Mouse (Mus musculus): Measurements from ENCODE around the gene Rpn1. TPM values are rescaled to one million over a fixed set of nuclear protein-coding genes. Genes with fewer than 3 reads are reported as not detected.

Rpn1 gene
- polyA plus RNA-seq, 1 experiment, result 173 TPM

GRCm38 (mm10) chr6:88065116-88065515, 19.2 kb upstream of the Rpn1 start:
- DNase-seq (ENCODE audit: low spot score), result no peak

GRCm38 (mm10) chr6:88065968-88066367, 18.3 kb upstream of the Rpn1 start:
- no peak for DNase-seq (ENCODE audit: low spot score)

GRCm38 (mm10) chr6:88067722-88068121, 16.6 kb upstream of the Rpn1 start:
- DNase-seq (ENCODE audit: low spot score), result no peak

GRCm38 (mm10) chr6:88068739-88069138, 15.5 kb upstream of the Rpn1 start:
- no peak for DNase-seq (ENCODE audit: low spot score)

GRCm38 (mm10) chr6:88070468-88070867, 13.8 kb upstream of the Rpn1 start:
- DNase-seq (ENCODE audit: low spot score), result no peak

GRCm38 (mm10) chr6:88071216-88071615, 13.1 kb upstream of the Rpn1 start:
- DNase-seq (ENCODE audit: low spot score), result no peak

GRCm38 (mm10) chr6:88074752-88075554, 9.3 kb upstream of the Rpn1 start:
- peak; percentile 77 for DNase-seq (ENCODE audit: low spot score)

GRCm38 (mm10) chr6:88075960-88076517, 8.2 kb upstream of the Rpn1 start:
- DNase-seq (ENCODE audit: low spot score), result no peak

GRCm38 (mm10) chr6:88083095-88083494, 1.2 kb upstream of the Rpn1 start:
- DNase-seq (ENCODE audit: low spot score), result no peak

- no peak for DNase-seq (ENCODE audit: low spot score)
These were observed 610 bp upstream of the Rpn1 start for GRCm38 (mm10) chr6:88083672-88084071.

GRCm38 (mm10) chr6:88088971-88089370, 4.7 kb downstream of the Rpn1 start:
- no peak for DNase-seq (ENCODE audit: low spot score)

- DNase-seq (ENCODE audit: low spot score), result no peak
These were observed 11.1 kb downstream of the Rpn1 start for GRCm38 (mm10) chr6:88095377-88095776.

- no peak for DNase-seq (ENCODE audit: low spot score)
These were observed 17.8 kb downstream of the Rpn1 start for GRCm38 (mm10) chr6:88102096-88102495.

- peak; percentile 66 for DNase-seq (ENCODE audit: low spot score)
These were observed 21.7 kb downstream of the Rpn1 start for GRCm38 (mm10) chr6:88105783-88106611.

GRCm38 (mm10) chr6:88106612-88107123, 22.4 kb downstream of the Rpn1 start:
- DNase-seq (ENCODE audit: low spot score), result no peak

- DNase-seq (ENCODE audit: low spot score), result no peak
These were observed 23.6 kb downstream of the Rpn1 start for GRCm38 (mm10) chr6:88107661-88108535.

- DNase-seq (ENCODE audit: low spot score), result no peak
These were observed 28.9 kb downstream of the Rpn1 start for GRCm38 (mm10) chr6:88113139-88113538.

GRCm38 (mm10) chr6:88114414-88114813, 30.1 kb downstream of the Rpn1 start:
- DNase-seq (ENCODE audit: low spot score), result no peak

GRCm38 (mm10) chr6:88116347-88117183, 32.3 kb downstream of the Rpn1 start:
- no peak for DNase-seq (ENCODE audit: low spot score)

GRCm38 (mm10) chr6:88117184-88117575, 32.9 kb downstream of the Rpn1 start:
- no peak for DNase-seq (ENCODE audit: low spot score)

Data from urinary bladder, adult 2 months (tissue).